Mouse (Mus musculus) kidney, adult 2 months (tissue): ENCODE measurements at regions not wholly inside any gene's neighbourhood (a gene's known extent, or its start where the extent isn't known, plus 50 kb on each side); places are given as distances from the start of the nearest gene placed in this dataset.

Experiments
- CTCF ChIP-seq: fragments of 200-500 bp; conservative IDR thresholded peaks from 2 replicates; pipeline ENCODE4 v1.5.1; 2011; ENCODE audit warnings: low read depth, mild to moderate bottlenecking, control low read depth, low read length, moderate library complexity, mixed read lengths; ENCODE audit not compliant: insufficient read depth, insufficient read length
- POLR2A ChIP-seq: fragments of 200-500 bp; IDR thresholded peaks from one replicate; pipeline ENCODE4 v1.6.1; 2011; ENCODE audit warnings: low read depth, low read length, control low read depth

- no peak for TF ChIP-seq POLR2A
- no peak for TF ChIP-seq CTCF
Measured at GRCm38 (mm10) chr1:119226996-119227395, 173.6 kb upstream of the Gli2 start.
